Mouse (Mus musculus): Measurements from ENCODE around the gene Eaf2. TPM values are rescaled to one million over a fixed set of nuclear protein-coding genes. Genes with fewer than 3 reads are reported as not detected.

Gene Eaf2
- polyA plus RNA-seq, 1 experiment from 2014 or later: 2.5 TPM

Small RNAs within 50 kb of the gene (microRNA-seq; reads per million reads assigned to microRNA genes)
- gene Gm22617: not detected

Other genes with a start within 250 kb of the Eaf2 start
- gene Cd86, start 208.9 kb downstream of the Eaf2 start, polyA plus RNA-seq (2014; fragmentation: Nextera tagmentation; extraction: Ambion mirVana): 1.8 and 2.0 TPM in 2 replicates
- gene Ildr1, start 181.0 kb downstream of the Eaf2 start, polyA plus RNA-seq (2014; fragmentation: Nextera tagmentation; extraction: Ambion mirVana): 5.1 and 5.9 TPM in 2 replicates
- 2.3 and 5.5 TPM in 2 replicates for gene Slc15a2, start 90.0 kb downstream of the Eaf2 start, polyA plus RNA-seq (2014; fragmentation: Nextera tagmentation; extraction: Ambion mirVana)
- 33.7 and 41.9 TPM in 2 replicates for gene Iqcb1, start 46.6 kb downstream of the Eaf2 start, polyA plus RNA-seq (2014; fragmentation: Nextera tagmentation; extraction: Ambion mirVana)
- 93.9 and 101 TPM in 2 replicates for gene Golgb1, start 137 bp upstream of the Eaf2 start, polyA plus RNA-seq (2014; fragmentation: Nextera tagmentation; extraction: Ambion mirVana)
- 2.9 and 3.0 TPM in 2 replicates for gene Hcls1, start 60.0 kb upstream of the Eaf2 start, polyA plus RNA-seq (2014; fragmentation: Nextera tagmentation; extraction: Ambion mirVana)
- gene Fbxo40, start 115.5 kb upstream of the Eaf2 start, polyA plus RNA-seq (2014; fragmentation: Nextera tagmentation; extraction: Ambion mirVana): not detected in 2 replicates
- 8.0 and 8.9 TPM in 2 replicates for gene Polq, start 136.8 kb upstream of the Eaf2 start, polyA plus RNA-seq (2014; fragmentation: Nextera tagmentation; extraction: Ambion mirVana)

Data from intestine, embryonic 14.5 days (tissue).